Mouse (Mus musculus) adrenal gland, postnatal 25 days (tissue): ENCODE measurements around the gene Nupr1. TPM values are rescaled to one million over a fixed set of nuclear protein-coding genes. Genes with fewer than 3 reads are reported as not detected.

ENCODE experiments used
- DNase-seq: peaks from one replicate; pipeline ENCODE4 v3.0.0; 2021; ENCODE audit warnings: mixed read lengths
- microRNA-seq, 2 experiments: library from miRNA; unstranded; fragments of <30 nt; microRNA quantifications; one replicate each; pipeline ENCODE4 v1.2.0; 2021
- total RNA-seq: library from RNA; stranded (reverse); gene quantifications from 2 replicates; pipeline ENCODE4 v1.2.3, GENCODE M21; 2021

Gene Nupr1
- total RNA-seq, 1 experiment from 2014 or later = 12.1 TPM

- no peak for DNase-seq
Observed at GRCm38 (mm10) chr7:126595890-126596289, 34.8 kb downstream of the Nupr1 start.

- DNase-seq = no peak
Observed at GRCm38 (mm10) chr7:126594862-126595561, 35.6 kb downstream of the Nupr1 start, which contains the start of gene Il27. Gene Il27 (minus strand): TSS chr7:126594941.

GRCm38 (mm10) chr7:126587779-126588178, 42.9 kb downstream of the Nupr1 start:
- DNase-seq = peak; percentile 60

GRCm38 (mm10) chr7:126586839-126587238, 43.8 kb downstream of the Nupr1 start:
- DNase-seq = no peak

GRCm38 (mm10) chr7:126585717-126586116, 44.9 kb downstream of the Nupr1 start, which contains the start of gene Cln3:
Gene Cln3 (minus strand): TSS chr7:126585817.
- no peak for DNase-seq

- no peak for DNase-seq
Observed at GRCm38 (mm10) chr7:126584506-126584977, 46.1 kb downstream of the Nupr1 start, which contains the start of gene Apobr. Gene Apobr (plus strand): TSS chr7:126584942.

- DNase-seq = no peak
Observed at GRCm38 (mm10) chr7:126583761-126584160, 46.9 kb downstream of the Nupr1 start.

GRCm38 (mm10) chr7:126583251-126583709, 47.4 kb downstream of the Nupr1 start:
- DNase-seq = peak; percentile 84

GRCm38 (mm10) chr7:126582759-126583158, 47.9 kb downstream of the Nupr1 start:
- DNase-seq = peak; percentile 33

GRCm38 (mm10) chr7:126581661-126582060, 49.0 kb downstream of the Nupr1 start:
- no peak for DNase-seq

GRCm38 (mm10) chr7:126579172-126579571, 51.5 kb downstream of the Nupr1 start:
- DNase-seq = peak; percentile 46

GRCm38 (mm10) chr7:126576946-126577345, 53.7 kb downstream of the Nupr1 start:
- DNase-seq = peak; percentile 54

Small RNA genes within 50 kb of the gene (microRNA-seq; reads per million reads assigned to microRNA genes)
- 1.4 to 1.8 reads per million in 2 experiments for gene Mir7059

Other genes with a start within 250 kb of the Nupr1 start
- 8.6 and 8.7 TPM in 2 replicates for gene Nfatc2ip, start 234.1 kb downstream of the Nupr1 start, total RNA-seq
- gene Cd19, start 216.0 kb downstream of the Nupr1 start, total RNA-seq = 0.67 and 1.9 TPM in 2 replicates
- gene Rabep2, start 202.1 kb downstream of the Nupr1 start, total RNA-seq = 58.2 and 82.6 TPM in 2 replicates
- not detected in 2 replicates for gene Atp2a1, start 167.8 kb downstream of the Nupr1 start, total RNA-seq
- gene Sh2b1, start 155.4 kb downstream of the Nupr1 start, total RNA-seq = 60.4 and 63.6 TPM in 2 replicates
- 180 and 191 TPM in 2 replicates for gene Tufm, start 143.5 kb downstream of the Nupr1 start, total RNA-seq
- gene Atxn2l, start 127.4 kb downstream of the Nupr1 start, total RNA-seq = 123 and 138 TPM in 2 replicates
- 256 and 282 TPM in 2 replicates for gene Eif3c, start 64.5 kb downstream of the Nupr1 start, total RNA-seq
- gene Apobr, start 45.9 kb downstream of the Nupr1 start, total RNA-seq = 1.4 and 3.2 TPM in 2 replicates
- 31.7 and 42.7 TPM in 2 replicates for gene Cln3, start 45.0 kb downstream of the Nupr1 start, total RNA-seq
- not detected in 2 replicates for gene Il27, start 35.9 kb downstream of the Nupr1 start, total RNA-seq
- 37.5 and 41.1 TPM in 2 replicates for gene Sgf29, start 18.4 kb upstream of the Nupr1 start, total RNA-seq
- 29.6 and 31.0 TPM in 2 replicates for gene Sult1a1, start 45.6 kb upstream of the Nupr1 start, total RNA-seq
- gene Bola2, start 64.5 kb upstream of the Nupr1 start, total RNA-seq = 83.3 and 85.8 TPM in 2 replicates
- 12.8 and 17.5 TPM in 2 replicates for gene Slx1b, start 64.9 kb upstream of the Nupr1 start, total RNA-seq
- gene Coro1a, start 76.9 kb upstream of the Nupr1 start, total RNA-seq = 3.5 and 8.0 TPM in 2 replicates
- gene Mapk3, start 128.7 kb upstream of the Nupr1 start, total RNA-seq = 142 and 170 TPM in 2 replicates
- gene Gdpd3, start 135.5 kb upstream of the Nupr1 start, total RNA-seq = 6.5 and 7.5 TPM in 2 replicates
- 122 and 181 TPM in 2 replicates for gene Ypel3, start 146.1 kb upstream of the Nupr1 start, total RNA-seq
- 0.67 and 1.6 TPM in 2 replicates for gene Tbx6, start 150.6 kb upstream of the Nupr1 start, total RNA-seq
- 91.5 and 101 TPM in 2 replicates for gene Ppp4c, start 161.6 kb upstream of the Nupr1 start, total RNA-seq
- gene Fam57b, start 166.8 kb upstream of the Nupr1 start, total RNA-seq = 17.2 and 17.3 TPM in 2 replicates
- gene 4930451I11Rik, start 200.8 kb upstream of the Nupr1 start, total RNA-seq = not detected in 2 replicates
- 0.52 and 1.9 TPM in 2 replicates for gene Doc2a, start 216.6 kb upstream of the Nupr1 start, total RNA-seq
- 23.2 and 39.1 TPM in 2 replicates for gene Hirip3, start 231.1 kb upstream of the Nupr1 start, total RNA-seq
- 44.4 and 50.5 TPM in 2 replicates for gene Ino80e, start 231.5 kb upstream of the Nupr1 start, total RNA-seq